Mouse (Mus musculus) urinary bladder, postnatal 14 days (tissue): ENCODE measurements around the gene Lancl1.

Experiments
- DNase-seq: peaks from one replicate; pipeline ENCODE4 v3.0.0; 2021; ENCODE audit warnings: low spot score

The Lancl1 gene

GRCm38 (mm10) chr1:67038246-67038987 lies at the start of gene Lancl1:
TSS of gene Lancl1 (minus strand) at chr1:67038872.
- DNase-seq: peak; percentile 90

- DNase-seq: no peak
Observed at GRCm38 (mm10) chr1:67079146-67079545, 40.5 kb upstream of the Lancl1 start.

GRCm38 (mm10) chr1:67078666-67079065 lies 40.0 kb upstream of the Lancl1 start:
- DNase-seq: no peak

GRCm38 (mm10) chr1:67077739-67078138 lies 39.1 kb upstream of the Lancl1 start:
- DNase-seq: peak; percentile 28

- DNase-seq: no peak
Observed at GRCm38 (mm10) chr1:67067561-67067960, 28.9 kb upstream of the Lancl1 start.

GRCm38 (mm10) chr1:67065347-67066270 lies 26.9 kb upstream of the Lancl1 start:
- DNase-seq: no peak

- peak; percentile 75 for DNase-seq
Observed at GRCm38 (mm10) chr1:67061456-67062085, 22.9 kb upstream of the Lancl1 start.

GRCm38 (mm10) chr1:67055816-67056215 lies 17.1 kb upstream of the Lancl1 start:
- no peak for DNase-seq

- DNase-seq: no peak
Observed at GRCm38 (mm10) chr1:67052721-67053120, 14.0 kb upstream of the Lancl1 start.

- DNase-seq: no peak
Observed at GRCm38 (mm10) chr1:67049600-67049999, 10.9 kb upstream of the Lancl1 start.

- DNase-seq: no peak
Observed at GRCm38 (mm10) chr1:67048696-67049095, 10.0 kb upstream of the Lancl1 start.

- DNase-seq: peak; percentile 7
Observed at GRCm38 (mm10) chr1:67045100-67045499, 6.4 kb upstream of the Lancl1 start.

- DNase-seq: no peak
Observed at GRCm38 (mm10) chr1:67042583-67042982, 3.9 kb upstream of the Lancl1 start.

- no peak for DNase-seq
Observed at GRCm38 (mm10) chr1:67039083-67039482, 411 bp upstream of the Lancl1 start.

- DNase-seq: no peak
Observed at GRCm38 (mm10) chr1:67037198-67037597, 1.5 kb downstream of the Lancl1 start.

- no peak for DNase-seq
Observed at GRCm38 (mm10) chr1:67033278-67033677, 5.4 kb downstream of the Lancl1 start.

- no peak for DNase-seq
Observed at GRCm38 (mm10) chr1:67026927-67027511, 11.7 kb downstream of the Lancl1 start.

GRCm38 (mm10) chr1:67026142-67026541 lies 12.5 kb downstream of the Lancl1 start:
- DNase-seq: no peak

- no peak for DNase-seq
Observed at GRCm38 (mm10) chr1:67022767-67023166, 15.9 kb downstream of the Lancl1 start.

GRCm38 (mm10) chr1:67022051-67022450 lies 16.6 kb downstream of the Lancl1 start:
- DNase-seq: no peak

GRCm38 (mm10) chr1:67020637-67021161 lies 18.0 kb downstream of the Lancl1 start:
- DNase-seq: no peak
